Mouse (Mus musculus) heart, postnatal 14 days (tissue): Measurements from ENCODE around the gene 1110008L16Rik. TPM values are rescaled to one million over a fixed set of nuclear protein-coding genes. Genes with fewer than 3 reads are reported as not detected.

Source experiments
- total RNA-seq, 2 experiments: library from RNA; stranded (reverse); gene quantifications; 2 replicates each; pipeline ENCODE4 v1.2.3; 2021

The 1110008L16Rik gene
- total RNA-seq, 2 experiments from 2014 or later = 8.2 to 9.2 TPM

Other genes starting within 250 kb of the 1110008L16Rik start
- 1 to 10 TPM; 8.3 to 8.7 TPM for gene 2700097O09Rik, start 219.5 kb upstream of the 1110008L16Rik start, total RNA-seq
- 10 to 100 TPM; 85.5 to 90.1 TPM for gene Srp54a, start 219.3 kb upstream of the 1110008L16Rik start, total RNA-seq
- 10 to 100 TPM; 11.9 to 13.1 TPM for gene Fam177a, start 175.1 kb upstream of the 1110008L16Rik start, total RNA-seq
- gene Srp54b, start 144.5 kb upstream of the 1110008L16Rik start, total RNA-seq = 10 to 100 TPM; 36.5 to 44.1 TPM
- gene 1700047I17Rik2, start 100.0 kb upstream of the 1110008L16Rik start, total RNA-seq = 1 to 10 TPM in 1 of 2 experiments, not detected in 1; 2.3 TPM
- 10 to 100 TPM; 25.5 to 26.9 TPM for gene Srp54c, start 69.4 kb upstream of the 1110008L16Rik start, total RNA-seq
- gene Ppp2r3c, start 3.4 kb downstream of the 1110008L16Rik start, total RNA-seq = 1 to 10 TPM; 8.3 to 8.9 TPM
- 100 to 1,000 TPM; 160 to 168 TPM for gene Psma6, start 84.6 kb downstream of the 1110008L16Rik start, total RNA-seq
- gene Nfkbia, start 193.1 kb downstream of the 1110008L16Rik start, total RNA-seq = 10 to 100 TPM; 69.4 to 81.5 TPM